Mouse (Mus musculus): ENCODE measurements around the gene Zeb2.
A peak's percentile ranks its signal among the peaks of the same experiment; 100 is the strongest.

The Zeb2 gene

GRCm38 (mm10) chr2:45060768-45061167 is 56.4 kb downstream of the Zeb2 start:
- no peak for DNase-seq (ENCODE audit: low spot score)

DNA sequence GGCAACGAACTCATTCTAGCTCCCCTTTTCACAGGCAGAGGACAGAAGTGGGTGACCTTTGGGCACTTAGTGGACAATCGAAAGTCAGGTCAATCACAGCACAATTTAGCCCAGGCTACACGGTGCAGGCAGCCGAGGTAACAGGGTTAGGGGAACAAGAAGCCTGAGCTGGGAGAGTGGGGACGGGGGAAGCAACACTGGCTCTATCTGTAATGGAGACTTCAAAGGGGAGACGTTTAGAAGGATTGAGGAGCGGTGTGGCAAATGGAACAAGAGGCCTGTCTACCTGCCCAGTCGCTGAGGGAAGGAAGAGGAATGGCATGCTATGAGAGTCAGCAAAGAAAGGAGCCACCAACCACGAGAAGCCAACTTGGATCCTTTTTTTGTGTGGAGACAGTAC is 57.0 kb downstream of the Zeb2 start:
- DNase-seq (ENCODE audit: low spot score): no peak

GRCm38 (mm10) chr2:45059599-45059998 is 57.6 kb downstream of the Zeb2 start:
- no peak for DNase-seq (ENCODE audit: low spot score)

DNA sequence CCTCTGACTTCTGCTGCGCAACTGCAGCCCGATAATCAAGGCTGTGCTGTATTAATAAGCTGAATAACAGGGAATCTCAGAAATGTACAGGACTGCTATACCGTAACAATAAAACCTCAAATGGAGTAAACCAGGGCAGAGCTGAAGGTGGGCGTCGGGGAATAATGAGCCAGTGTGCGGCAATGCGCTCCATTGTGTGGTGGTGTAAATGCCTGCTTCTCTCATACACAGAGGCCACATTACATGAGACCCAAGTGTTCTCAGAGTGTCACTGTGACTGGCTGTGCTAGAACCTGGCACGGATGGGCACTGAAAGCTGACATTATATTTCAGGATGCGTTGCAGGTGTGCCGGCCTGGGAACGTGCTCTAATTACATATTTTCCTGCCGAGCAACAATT is 58.2 kb downstream of the Zeb2 start:
- DNase-seq (ENCODE audit: low spot score): no peak

- no peak for DNase-seq (ENCODE audit: low spot score)
These were observed 59.0 kb downstream of the Zeb2 start for GRCm38 (mm10) chr2:45058183-45058582.

DNA sequence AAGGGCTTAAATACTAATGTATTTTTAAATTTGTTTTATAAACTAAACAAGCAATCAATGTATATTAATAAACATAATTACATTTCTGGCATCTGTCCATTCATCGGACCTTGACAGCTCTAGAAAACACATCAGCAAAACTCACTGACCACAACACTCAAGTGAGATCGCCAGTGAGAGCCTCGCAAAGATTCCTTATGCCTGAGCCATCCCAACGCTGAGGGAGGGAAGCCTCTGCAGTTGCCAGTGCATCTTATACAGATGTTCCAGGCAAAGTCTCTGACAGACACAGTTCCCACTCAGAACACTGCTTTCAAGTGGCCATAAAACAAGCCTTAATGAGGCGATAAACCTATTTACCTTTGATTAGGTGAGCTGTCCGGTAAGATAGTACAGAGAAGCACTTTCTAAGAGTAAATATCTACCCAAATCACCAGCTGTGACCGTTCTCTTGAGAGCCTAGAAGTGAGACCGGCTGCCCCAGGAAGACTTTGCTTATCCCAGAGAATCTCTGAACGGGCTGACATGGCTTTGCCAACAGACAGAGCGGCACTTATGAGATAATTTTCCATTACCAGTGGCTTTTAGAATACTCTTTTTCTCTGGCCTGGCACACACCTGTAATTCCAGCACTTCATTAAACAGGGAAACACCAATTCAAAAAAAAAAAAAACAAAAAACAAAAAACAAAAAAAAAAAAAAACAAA is 60.2 kb downstream of the Zeb2 start:
- DNase-seq (ENCODE audit: low spot score): no peak

- DNase-seq (ENCODE audit: low spot score): no peak
These were observed 61.3 kb downstream of the Zeb2 start for GRCm38 (mm10) chr2:45055926-45056325.

GRCm38 (mm10) chr2:45055034-45055615 is 62.1 kb downstream of the Zeb2 start:
- no peak for DNase-seq (ENCODE audit: low spot score)

DNA sequence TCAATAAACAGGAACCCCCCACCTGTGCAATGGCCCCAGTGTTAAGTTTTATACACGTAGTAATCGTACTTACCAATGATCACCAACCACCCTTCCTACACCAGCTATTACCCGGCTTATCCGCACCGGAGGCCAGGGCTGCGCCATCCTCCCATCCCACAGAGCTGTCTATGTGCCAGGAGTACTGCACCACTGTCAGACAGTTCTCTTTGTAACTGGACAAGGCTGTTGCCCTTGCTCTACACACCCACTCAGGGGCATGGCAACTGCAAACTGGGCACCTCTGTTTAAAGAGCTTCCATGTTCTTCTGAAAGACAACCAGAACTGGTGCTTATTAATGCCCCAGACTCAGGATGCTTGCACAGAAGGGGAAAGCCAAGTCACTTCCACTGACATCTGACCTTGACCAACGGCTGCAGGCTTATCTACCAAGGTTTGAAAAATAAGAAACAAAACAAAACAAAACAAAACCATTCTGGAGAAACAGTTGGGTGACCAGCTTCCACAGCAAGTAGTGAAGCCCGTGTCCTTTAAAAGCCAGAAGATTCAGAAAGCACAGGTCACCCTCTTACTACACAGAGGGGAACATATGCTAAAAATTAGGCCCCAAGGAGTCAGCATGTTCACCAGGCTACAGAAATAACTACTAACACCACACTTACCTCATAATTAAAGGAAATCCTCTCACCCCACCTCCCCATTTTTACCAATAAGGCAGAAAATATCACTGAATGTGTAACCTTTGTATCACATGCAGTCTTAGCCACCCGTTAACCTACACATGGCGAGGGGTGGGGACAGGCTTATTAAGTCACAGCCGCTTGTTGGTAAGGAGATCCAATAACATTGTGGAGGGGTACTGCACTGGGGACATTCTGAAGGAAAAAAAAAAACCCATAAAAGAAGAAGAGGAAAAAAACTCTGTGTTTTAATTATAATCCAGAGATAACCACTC is 62.8 kb downstream of the Zeb2 start:
- peak; percentile 68 for DNase-seq (ENCODE audit: low spot score)

- no peak for DNase-seq (ENCODE audit: low spot score)
These were observed 64.6 kb downstream of the Zeb2 start for GRCm38 (mm10) chr2:45052587-45052986.

- no peak for DNase-seq (ENCODE audit: low spot score)
These were observed 65.9 kb downstream of the Zeb2 start for GRCm38 (mm10) chr2:45051321-45051720.

DNA sequence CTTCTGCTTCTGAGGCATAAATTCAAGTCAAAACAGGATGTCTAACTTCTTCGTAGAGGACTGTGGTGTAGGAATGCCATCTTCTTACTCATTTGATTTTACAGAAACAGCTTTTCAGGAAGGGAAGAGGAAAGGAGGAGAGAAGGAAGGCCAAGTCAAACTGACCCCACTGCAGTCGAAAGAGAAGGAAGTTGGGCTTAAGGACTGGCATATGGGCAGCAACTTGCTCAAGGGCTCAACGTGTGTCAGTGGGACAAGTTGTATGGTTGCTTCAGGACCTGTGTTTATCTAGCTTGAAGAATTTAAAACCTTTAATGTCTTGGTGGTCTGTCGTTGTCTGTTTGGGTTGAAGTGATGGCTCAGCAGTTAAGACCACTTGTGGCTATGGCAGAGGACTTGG is 67.3 kb downstream of the Zeb2 start:
- no peak for DNase-seq (ENCODE audit: low spot score)

DNA sequence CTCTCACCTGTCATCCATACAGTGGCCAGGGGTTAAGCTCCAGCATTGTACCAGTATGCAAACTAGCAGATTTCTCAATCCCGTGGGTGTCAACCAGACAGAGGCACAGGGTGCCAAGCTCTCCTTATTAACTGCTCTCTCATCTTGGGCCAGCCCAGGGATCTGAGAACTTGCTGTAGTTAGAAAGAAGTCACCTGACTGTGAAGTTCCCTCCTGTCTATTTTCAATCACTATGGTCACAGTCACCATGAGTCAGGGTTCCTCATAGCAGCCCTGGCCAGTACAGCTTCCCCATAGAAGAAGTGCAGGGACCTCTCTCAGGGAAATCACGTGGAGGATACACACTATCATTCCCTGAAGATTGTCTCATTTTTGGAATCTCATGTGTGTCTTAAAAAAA is 67.9 kb downstream of the Zeb2 start:
- DNase-seq (ENCODE audit: low spot score): no peak

DNA sequence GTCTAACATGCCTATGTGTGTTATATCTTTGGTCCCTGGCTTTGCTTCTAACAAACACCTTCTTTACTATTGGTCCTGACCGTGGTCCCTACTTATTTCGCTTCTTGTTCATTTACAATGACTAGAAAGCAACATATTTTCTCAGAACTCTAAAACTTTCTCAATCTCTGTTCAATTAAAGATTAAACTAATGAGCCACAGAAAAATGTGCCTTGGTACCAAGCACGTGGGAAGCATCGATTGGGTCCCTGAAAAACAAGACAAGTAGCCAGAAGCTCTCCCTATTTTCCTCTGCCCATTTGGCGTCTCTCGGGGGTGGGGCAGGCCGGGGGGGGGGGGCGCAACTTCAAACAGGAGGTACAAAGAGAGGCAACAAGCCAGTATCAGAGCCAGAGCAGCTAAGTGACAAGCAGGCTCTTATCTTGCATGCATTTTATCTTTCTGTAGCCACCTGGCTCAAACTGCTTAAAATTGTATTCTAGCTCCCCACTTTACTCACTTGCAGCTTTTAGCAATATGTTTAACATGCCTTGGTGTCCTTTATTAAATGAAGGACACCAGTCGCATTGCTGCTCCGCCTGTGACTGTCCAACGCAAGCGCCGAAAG is 76.4 kb downstream of the Zeb2 start:
- DNase-seq (ENCODE audit: low spot score): no peak

GRCm38 (mm10) chr2:45039503-45039902 is 77.7 kb downstream of the Zeb2 start:
- DNase-seq (ENCODE audit: low spot score): no peak

DNA sequence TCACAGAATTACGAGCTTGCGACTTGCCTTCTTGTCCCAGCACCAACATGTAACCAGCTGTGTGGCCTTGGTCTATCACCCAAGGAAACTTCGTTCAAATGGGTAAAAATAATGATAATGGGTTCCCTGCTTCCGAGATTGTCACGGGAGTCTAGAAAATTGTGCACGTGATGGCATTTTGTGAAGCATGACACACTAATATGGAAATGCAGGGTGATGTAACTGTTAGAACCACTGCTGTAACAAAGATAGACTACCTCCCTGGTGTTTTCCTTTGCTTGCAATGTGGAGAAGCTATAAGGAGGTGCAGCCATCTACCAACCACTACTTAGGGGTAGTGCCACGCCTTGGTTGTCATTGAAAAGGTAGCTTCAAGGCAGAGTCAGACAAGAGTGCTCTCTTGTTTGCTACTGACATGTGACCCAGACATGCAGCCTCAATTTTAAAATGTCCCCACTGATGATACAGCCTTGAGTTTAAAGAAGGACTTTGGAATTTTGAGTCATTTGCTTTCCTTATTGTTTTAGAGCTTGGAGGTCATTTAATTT is 89.0 kb downstream of the Zeb2 start:
- DNase-seq (ENCODE audit: low spot score): no peak

DNA sequence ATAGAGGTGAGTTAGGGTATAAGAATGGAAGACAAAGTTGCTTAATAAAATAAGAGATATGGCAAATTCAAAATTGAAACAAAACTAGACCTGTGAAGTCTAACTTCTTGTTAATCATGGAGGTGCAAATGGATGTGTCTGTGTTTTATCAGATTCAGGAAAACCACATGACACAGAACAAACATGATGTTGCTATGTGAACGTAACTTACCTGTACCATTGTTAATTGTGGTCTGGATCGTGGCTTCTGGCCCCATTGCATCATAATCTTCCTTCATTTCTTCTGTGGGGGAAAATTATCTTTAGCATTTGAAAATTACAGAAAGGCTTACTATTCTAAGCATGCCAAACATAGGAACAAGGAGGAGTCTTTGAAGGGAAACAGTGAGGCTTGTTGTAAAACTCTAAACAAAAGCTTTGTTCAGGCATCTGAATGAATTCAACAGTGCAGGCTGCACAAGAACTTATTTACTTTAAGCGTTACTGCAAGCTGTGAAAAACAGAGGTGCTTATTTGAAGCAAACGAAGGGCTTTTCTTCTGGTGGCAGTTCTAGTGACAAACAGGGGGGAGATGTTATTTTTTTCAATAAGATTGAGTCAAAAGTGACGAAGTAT is 99.9 kb downstream of the Zeb2 start:
- DNase-seq (ENCODE audit: low spot score): no peak

DNA sequence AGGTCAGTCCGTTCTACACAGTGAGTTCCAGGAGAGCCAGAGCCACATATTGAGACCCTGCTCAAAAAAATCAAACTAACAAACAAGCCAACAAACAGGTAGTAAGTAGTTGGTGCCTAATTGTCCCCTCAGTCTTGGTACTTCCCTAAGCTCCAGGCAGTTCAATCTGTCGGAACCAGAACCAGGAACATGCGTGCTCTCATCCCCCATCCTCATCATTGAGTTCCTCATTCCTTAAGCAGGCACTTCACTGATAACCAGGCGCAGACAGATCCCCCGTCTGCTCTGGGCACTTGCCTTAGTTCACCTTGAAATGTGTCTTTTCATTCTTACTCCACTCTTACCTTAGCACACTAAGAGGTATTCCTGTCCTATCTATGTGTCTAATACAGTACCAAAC is 103.9 kb downstream of the Zeb2 start:
- no peak for DNase-seq (ENCODE audit: low spot score)

- DNase-seq (ENCODE audit: low spot score): no peak
These were observed 104.5 kb downstream of the Zeb2 start for GRCm38 (mm10) chr2:45012676-45013075.

DNA sequence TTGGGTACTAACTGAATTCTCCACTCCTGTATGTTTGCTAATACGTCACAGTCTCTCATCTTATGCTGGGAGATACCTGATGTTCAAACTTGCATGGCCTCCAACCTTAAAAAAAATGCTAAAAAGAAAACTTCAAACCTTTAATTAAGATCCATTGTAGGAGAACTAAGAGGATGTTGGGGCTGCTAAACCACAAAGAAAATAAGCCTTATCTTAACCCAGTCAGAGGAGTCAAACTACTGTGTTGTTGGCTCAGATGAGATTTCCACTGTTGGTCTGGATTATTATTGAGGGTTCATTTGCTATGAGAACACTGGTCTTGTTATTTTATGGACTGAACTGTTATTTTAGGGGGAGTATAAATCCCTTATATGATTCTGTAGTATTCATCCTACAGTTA is 106.5 kb downstream of the Zeb2 start:
- no peak for DNase-seq (ENCODE audit: low spot score)

DNA sequence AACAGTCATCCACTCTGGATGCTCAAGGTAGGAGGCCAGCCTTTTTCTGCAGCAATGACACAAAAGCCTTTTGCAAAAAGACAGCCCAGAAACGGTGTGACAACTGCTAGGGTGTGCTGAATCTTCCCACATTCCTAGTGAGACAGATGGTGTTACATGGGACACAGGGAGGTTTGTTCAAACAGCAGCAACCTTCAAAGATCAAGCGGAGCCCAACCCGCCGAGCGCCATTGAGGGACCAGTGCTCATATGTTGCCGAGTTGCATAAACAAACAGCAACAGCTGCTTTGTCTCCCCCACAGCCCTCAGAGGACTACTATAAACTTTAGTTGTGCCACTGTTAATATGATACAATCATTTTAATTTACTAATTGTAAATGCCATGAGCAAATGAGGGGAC is 117.3 kb downstream of the Zeb2 start:
- DNase-seq (ENCODE audit: low spot score): no peak

GRCm38 (mm10) chr2:44998710-44999109 is 118.5 kb downstream of the Zeb2 start:
- DNase-seq (ENCODE audit: low spot score): no peak
